Mouse (Mus musculus): ENCODE data around the gene Gm21708. TPM values are rescaled to one million over a fixed set of nuclear protein-coding genes. Genes with fewer than 3 reads are reported as not detected.
"Not testable (repeated sequence)": the region's sequence is repeated elsewhere in the genome, so short reads cannot be mapped to it uniquely, and the experiment has no call there.

Gene Gm21708
- not detected in 2 replicates for total RNA-seq (2012; rRNA removed)
- polyA plus RNA-seq (2012; ENCODE audit: insufficient read depth in 1 of 2, insufficient read length in 2 of 2, low read depth in 1 of 2, low replicate concordance in 2 of 2, missing spikeins in 1 of 2) = not detected

DNA sequence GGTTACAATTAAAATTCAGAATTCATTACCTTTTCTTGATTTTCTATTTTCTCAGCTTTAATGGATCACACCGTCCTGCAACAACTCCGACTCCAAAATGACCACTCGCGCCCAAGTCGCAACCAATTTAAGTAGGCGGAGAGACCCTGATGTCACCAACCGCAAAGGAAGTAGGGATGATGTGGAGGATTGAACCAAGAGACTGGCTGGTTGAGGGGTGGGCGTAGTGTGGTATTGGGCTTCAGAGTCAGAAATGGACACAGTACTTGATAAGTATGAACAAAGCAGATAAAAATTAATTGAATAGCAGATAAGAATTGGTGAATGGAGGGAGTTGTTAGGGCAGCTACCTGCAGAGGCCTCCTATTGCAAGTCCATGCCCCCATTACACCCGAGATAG lies at the start of gene Gm21708, which contains the start of gene Gm21704:
TSS of gene Gm21708 (minus strand) at position 101 of the 400 bp plus-strand sequence.
TSS of gene Gm21704 (minus strand) at position 101 of the 400 bp plus-strand sequence.
- not testable (repeated sequence) for H3K4me1 ChIP-seq (ENCODE audit: control insufficient read depth in 1 of 2, insufficient read depth in 2 of 2, low read length in 2 of 2); H3K9ac ChIP-seq (ENCODE audit: control insufficient read depth, low read depth, low read length, poor library complexity, severe bottlenecking); H3K4me3 ChIP-seq (ENCODE audit: control insufficient read depth in 1 of 2, insufficient read depth in 1 of 2, low read depth in 2 of 2, low read length in 2 of 2); H3K36me3 ChIP-seq (ENCODE audit: control insufficient read depth in 1 of 2, insufficient read depth in 2 of 2, low read length in 2 of 2); DNase-seq (ENCODE audit: low read depth, low spot score); H3K9me3 ChIP-seq (replicated peaks; ENCODE audit: insufficient read depth, low read length); H3K27ac ChIP-seq (ENCODE audit: control insufficient read depth, low read depth, low read length); H3K79me2 ChIP-seq (ENCODE audit: control insufficient read depth, insufficient read depth, low read length, poor library complexity); H3K27me3 ChIP-seq (ENCODE audit: control insufficient read depth in 1 of 2, insufficient read depth in 2 of 2, low read length in 2 of 2)

Other genes starting within 250 kb of the Gm21708 start
- gene Gm21677, start 103.7 kb downstream of the Gm21708 start, total RNA-seq (2012; rRNA removed) = not detected in 2 replicates
- gene Gm21677, start 103.7 kb downstream of the Gm21708 start, polyA plus RNA-seq (2012; ENCODE audit: insufficient read depth in 1 of 2, insufficient read length in 2 of 2, low read depth in 1 of 2, low replicate concordance in 2 of 2, missing spikeins in 1 of 2) = not detected
- not detected in 2 replicates for gene Gm21693, start 64.8 kb downstream of the Gm21708 start, total RNA-seq (2012; rRNA removed)
- gene Gm21693, start 64.8 kb downstream of the Gm21708 start, polyA plus RNA-seq (2012; ENCODE audit: insufficient read depth in 1 of 2, insufficient read length in 2 of 2, low read depth in 1 of 2, low replicate concordance in 2 of 2, missing spikeins in 1 of 2) = not detected
- not detected in 2 replicates for gene Gm21704, start within 50 bp of the Gm21708 start, total RNA-seq (2012; rRNA removed)
- not detected for gene Gm21704, start within 50 bp of the Gm21708 start, polyA plus RNA-seq (2012; ENCODE audit: insufficient read depth in 1 of 2, insufficient read length in 2 of 2, low read depth in 1 of 2, low replicate concordance in 2 of 2, missing spikeins in 1 of 2)